Mouse (Mus musculus) heart, postnatal 0 days (tissue): Measurements from ENCODE around the gene Car8.
"Not testable (repeated sequence)": the region's sequence is repeated elsewhere in the genome, so short reads cannot be mapped to it uniquely, and the experiment has no call there.

Source experiments
- CTCF ChIP-seq: IDR thresholded peaks from 2 replicates; pipeline ENCODE4 v1.5.1; 2016; ENCODE audit warnings: antibody characterized with exemption, control low read depth, low read depth
- EP300 ChIP-seq: IDR thresholded peaks from 2 replicates; pipeline ENCODE4 v1.6.1; 2016; ENCODE audit warnings: antibody characterized with exemption, low read depth

GRCm38 (mm10) chr4:8093566-8093965 lies 145.3 kb downstream of the Car8 start:
- TF ChIP-seq CTCF, EP300: not testable (repeated sequence)
